Mouse (Mus musculus): ENCODE data around the gene Rims4.

Rims4 gene

DNA sequence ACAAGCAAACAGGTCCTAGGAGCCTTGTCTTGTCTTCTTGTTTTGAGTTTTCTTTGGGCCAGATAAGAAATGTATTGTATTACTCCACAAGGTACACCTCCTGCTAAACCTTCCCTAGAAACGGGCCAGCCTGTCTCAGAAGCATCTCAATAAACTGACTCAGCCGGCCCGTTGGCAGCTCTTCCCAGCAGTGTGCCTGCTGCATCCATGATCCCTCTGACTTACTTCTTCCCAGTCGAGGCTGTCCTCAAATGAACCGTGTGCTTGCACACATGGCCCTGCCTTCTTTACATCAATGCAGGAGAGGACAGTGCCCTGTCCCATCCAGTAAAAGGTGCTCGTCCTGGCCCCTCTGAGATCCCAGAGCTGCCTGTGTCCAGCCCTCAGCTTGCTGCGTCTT lies 8.9 kb downstream of the Rims4 start:
- DNase-seq: peak in 1 of 2 experiments; percentile 38

DNA sequence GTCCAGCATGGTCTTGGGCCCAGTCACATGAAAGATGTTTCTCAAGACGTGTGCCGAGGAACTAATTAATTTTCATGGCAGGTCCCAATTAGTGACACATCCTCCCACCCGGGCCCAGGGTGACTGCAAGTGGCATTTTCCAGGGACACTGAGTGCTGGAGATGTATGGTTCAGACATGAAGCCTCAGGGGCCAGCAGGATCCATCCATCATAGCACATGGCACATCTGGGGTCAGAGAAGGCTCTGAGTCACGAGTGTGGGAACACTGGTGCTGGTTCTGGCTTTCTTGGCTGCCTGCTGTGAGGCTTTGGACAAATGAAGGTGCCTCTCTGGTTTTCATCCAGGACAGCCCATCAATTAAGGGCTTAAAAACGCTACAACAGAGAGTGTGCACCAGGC lies 11.4 kb downstream of the Rims4 start:
- DNase-seq: no peak

DNA sequence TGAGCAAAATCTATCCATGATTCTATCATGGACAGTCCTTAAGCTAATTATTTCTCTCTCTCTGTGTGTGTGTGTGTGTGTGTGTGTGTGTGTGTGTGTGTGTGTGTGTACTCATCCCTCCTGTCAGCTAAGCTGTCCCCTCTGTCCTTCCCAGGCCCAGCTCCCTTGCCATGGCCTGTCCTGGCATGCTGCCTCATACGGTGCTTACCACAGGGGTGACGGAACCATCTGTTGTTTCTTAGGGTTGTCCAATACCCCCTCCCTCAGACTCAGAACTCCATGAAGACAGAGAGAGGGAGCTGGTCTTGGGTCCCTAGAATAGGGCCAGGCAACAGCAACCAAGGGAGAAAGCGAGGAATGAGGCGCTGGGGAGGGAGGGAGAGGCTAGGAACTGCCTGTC lies 14.2 kb downstream of the Rims4 start:
- peak; percentile 82 to 87 for DNase-seq

DNA sequence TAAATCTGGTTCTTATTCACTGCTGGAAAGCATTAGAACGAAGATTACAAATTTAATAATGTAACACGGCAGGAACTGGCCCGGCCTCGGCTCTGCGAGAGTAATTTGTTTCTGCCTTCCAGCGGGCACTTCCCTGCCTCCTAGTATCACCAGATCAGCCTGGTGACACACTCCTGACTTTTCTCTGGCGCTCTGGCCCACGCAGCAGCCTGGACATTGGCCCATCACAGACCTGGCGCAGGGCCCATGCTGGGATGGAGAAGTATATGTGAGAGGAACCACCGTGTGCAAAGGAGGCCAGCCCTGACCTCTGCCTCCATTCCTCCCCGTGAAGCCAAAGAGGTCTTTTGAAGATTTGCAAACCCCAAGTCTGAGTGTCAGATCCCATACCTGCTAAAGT lies 15.0 kb downstream of the Rims4 start:
- DNase-seq: peak; percentile 82 to 89

DNA sequence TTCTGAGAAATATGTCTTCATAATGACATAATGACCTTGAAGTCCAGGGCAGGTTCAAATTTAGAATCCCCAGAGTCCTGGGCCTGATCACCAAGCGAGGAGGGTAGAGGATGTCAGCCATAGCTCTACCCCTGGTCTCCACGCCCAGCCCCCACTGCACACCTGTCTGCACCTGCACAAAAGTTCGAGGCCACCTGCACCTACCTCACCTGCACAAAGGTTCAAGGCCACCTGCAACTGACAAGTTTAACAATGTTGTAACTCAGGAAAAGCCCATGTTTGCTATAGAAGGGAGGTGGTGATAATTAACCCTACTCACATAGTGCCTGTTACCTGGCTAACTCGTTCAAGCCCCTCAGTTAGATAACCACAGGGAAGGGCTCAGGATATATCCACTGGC lies 16.0 kb downstream of the Rims4 start:
- DNase-seq: no peak

DNA sequence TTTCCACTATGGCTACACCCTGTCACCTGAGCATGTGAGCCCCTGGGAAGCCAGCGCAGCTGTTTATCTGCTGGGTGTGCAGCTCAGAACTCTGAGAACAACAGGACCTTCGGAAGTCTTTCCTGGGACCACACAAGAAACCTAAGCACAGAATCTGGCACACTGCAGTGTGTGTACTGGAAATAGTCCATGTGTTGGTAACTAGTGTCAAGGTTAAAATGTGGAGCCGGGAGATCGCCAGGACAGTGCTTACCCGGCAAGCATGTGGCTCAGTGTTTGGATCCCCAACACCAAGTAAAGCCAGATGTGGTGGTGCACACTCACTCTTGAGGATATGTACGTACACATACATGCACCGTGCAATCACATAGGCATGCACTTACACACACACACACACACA lies 17.4 kb downstream of the Rims4 start:
- no peak for DNase-seq

DNA sequence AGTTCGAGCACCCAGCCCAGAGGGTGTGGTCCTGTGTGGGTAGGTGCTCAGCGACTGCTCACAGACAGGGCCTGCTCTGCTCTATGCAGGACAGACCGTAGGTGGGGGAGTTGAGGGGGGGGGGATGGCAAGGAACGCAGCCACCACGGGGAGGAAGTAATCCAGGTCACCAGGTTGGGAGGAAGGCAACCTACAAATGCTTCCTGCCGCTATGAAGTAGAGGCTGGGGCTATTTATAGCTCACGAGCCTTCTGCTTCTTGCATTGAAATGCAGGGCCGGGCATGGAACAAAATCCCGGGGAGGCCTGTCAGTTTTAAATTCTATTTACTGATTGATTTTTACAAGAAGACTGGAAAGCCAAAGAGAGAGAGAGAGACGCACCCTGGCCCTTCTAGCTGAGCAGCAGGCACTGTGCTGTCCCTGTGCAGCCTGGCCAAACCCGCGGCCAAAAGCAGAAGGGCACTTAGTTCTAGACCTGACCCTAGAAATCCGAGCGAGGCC lies 18.5 kb downstream of the Rims4 start:
- peak; percentile 70 to 72 for DNase-seq

DNA sequence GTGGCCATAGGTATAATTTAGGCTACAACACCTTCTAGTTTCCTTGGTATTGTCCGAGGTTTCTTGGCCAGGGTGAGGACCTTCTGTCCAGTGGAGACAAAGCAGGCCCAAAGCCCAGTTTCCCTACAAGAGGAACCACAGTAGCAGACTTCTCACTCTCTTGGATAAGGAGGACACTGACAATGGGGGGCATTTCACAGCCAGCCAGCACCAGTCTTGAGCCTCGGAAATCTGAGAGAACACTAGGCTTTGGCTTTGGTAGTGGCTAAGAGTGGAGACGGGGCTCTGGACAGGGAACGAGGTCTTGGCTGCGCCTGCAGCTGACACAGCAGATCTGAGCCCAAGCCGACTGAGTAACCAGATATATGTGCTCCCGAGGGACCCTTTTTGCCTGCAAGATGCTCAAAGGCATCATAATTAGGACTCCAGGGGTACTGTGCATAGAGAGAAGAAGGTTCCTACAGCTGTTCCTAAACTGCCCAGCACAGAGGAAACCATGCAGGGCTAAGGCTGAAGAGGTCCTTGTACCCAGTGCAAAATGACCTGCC lies 20.4 kb downstream of the Rims4 start:
- DNase-seq: peak; percentile 62 to 67

DNA sequence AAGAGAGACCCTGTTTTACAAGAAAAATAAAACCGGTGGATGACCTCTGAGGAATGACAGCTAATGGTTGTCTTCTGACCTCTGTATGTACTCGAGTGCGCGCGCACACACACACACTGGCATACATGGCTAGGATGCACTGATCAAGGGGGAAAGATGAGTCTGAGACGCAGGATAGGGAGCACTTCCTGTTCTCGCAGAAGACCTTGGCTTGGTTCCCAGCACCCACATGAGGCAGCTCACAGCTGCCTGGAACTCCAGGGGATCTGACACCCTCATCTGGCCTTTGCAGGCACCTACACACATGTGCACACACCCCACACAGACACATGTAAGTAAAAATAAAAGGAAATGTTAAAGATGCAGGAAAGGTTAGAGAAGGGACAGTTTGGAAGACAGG lies 21.5 kb downstream of the Rims4 start:
- DNase-seq: no peak

DNA sequence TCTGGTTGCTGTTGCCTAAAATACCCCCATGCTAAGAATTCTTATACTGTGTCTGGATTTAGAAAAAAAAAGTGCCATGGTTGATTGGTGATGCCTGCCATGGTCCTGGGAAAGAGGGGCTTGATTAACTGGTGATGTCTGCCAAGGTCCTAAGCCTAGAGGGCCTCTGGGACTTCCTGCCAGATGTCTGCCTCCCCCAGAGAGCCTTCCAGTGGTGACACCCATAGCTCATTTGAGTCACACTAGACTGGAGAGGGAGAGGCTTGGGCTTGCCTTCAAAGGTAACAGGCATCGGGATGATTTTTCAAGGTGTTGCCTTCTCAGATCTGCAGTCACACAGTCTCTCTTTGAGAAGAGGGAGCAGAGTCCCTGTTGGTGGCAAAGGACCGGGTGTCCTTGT lies 23.3 kb downstream of the Rims4 start:
- DNase-seq: no peak

DNA sequence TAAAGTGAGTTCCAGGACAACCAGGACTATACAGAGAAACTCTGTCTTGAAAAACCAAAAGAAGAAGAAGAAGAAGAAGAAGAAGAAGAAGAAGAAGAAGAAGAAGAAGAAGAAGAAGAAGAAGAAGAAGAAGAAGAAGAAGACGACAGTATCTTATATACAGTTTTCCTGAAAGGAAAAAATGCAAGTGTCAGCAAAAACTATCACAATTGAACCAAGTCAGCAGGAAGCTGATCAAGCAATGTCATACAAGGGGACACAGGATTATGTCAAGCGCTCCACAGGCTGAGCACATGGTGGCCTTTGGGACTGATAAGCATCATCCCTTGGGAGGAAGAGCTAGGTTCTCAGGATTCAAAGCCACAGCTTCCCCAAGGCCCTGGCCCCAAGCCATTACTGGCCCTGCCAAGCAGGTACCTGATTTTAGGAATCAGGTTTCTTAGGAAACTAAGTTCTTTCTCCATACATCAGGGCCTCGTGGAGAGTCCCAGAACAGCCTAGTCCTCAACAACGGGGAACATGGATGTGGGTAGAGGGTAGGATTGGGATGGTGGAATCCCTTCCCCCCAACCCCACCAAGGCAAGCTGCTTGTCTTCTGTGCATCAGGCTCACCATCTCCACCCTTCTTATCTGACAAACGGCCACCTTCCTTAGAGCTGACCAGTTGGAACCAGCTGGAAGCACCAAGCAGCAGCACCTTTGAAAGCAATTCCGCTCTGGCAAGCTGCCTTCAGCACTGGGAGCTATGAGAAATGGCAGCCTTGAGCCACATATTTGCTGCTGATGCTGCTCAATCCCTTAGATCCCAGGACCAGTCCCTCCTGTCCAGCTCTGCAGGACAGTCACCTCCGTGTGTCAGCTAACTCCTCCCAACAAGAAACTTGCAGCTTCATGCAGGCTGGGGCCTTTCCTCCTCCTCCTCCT lies 24.8 kb downstream of the Rims4 start:
- peak; percentile 57 to 64 for DNase-seq

DNA sequence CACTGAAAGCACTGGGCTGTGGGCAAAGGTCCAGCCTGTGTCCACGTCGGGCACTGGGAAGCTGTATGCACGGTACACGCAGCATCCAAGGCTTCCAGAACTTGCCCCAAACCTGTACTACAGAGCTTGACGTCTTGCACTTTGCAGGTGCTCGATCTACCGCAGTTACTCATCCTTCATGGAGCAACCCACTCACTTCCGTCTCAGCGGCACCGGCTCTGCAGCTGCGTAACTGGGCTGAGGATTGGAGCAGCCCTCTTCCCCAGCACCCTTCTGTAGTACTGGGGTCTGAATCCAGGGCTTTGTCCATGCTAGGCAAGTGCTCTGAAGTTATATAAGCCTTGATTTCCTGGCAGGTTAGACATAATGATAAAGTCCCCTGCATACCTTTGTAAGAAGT lies 27.2 kb downstream of the Rims4 start:
- no peak for DNase-seq

DNA sequence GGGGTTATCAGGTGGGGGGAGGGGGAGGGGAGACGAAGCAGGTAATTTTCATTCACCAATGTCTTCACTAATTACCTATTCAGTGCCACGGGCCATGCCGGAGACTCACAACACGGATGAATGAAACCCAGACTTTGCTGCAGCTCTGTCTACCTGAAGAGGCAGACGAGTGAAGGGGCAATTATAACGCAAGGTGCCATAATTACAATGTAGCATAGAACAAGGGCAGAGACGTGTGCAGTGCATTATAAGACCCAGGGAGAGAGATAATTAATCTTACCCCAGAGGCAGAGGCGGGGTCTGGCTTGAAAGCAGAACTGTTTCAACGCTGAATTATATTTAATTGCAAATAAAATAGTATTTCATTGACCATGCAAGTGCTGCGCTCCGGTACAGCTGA lies 27.9 kb downstream of the Rims4 start:
- no peak for DNase-seq

DNA sequence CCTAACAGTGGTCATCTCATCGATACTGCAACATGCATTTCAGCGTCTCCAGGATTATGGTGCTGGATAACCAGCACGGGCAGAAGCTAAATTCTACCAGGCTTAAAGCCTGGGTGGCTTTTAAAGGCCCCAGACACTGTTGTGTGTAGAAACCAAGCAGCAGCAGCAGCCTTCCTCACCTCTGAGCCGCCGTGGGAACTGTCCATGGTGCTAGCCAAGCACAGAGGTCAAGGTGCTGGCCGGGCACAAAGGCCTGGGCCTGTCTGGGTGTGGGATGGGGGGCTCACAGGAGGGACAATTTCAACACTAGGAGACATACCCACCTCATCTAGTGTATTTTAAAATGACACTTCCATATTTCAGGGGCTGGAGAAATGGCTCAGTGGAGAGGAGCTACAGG lies 29.1 kb downstream of the Rims4 start:
- DNase-seq: no peak

DNA sequence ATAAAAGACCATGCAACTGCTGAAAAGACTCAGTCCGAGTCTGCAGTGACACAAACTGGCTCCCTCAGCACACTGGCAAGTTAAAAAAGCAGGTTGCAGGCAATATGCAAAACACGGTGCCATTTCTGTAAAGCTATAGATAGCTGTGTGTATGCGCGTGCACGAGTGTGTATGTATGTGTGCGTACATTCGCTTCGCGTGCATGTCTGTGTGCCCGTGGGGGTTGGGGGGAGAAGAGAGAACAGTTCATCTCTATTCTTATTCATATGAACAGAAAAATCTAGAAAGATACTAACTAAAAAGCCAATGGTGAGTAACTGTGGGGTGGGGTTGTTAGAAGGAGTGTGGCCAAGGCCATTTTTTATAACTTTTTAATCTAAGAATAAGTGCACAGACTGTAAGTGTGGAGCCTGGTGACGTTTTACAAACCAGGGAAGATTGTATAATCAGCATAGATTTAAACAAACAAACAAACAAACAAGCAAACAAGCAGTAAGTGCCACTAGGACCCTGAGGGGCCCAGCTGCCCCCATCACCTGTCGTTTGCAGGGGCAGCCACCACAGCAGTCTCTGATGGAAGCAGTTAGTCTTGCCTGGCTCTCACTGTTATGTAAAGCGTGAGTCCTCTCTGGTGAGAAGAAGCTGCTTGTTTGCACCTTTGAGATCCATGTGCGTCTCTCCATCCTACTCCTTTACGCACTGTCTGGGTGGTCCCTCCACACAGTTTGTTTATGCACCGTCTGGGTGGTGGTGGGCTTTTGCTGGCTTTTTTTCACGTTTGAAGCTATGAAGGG lies 35.4 kb downstream of the Rims4 start:
- no peak for DNase-seq

DNA sequence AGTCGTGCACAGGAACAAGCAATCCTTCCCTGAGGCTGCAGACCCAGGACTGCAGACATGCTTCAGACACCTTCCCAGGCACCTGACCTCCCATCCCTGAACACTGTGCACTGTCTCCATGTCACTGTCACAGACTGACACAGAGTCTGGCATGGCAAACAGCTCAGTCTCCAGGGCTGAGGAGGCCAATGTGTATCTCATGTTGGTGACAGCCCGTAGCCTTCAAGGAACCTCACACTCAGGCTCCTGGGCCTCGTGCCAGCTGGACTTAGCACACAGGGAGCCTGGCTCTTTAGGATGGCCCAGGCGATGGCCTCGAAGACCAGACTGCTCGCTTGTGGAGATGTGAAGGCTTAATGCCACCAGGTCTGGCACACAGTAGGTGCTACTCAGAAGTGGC lies 37.6 kb downstream of the Rims4 start:
- DNase-seq: peak; percentile 84 to 92

DNA sequence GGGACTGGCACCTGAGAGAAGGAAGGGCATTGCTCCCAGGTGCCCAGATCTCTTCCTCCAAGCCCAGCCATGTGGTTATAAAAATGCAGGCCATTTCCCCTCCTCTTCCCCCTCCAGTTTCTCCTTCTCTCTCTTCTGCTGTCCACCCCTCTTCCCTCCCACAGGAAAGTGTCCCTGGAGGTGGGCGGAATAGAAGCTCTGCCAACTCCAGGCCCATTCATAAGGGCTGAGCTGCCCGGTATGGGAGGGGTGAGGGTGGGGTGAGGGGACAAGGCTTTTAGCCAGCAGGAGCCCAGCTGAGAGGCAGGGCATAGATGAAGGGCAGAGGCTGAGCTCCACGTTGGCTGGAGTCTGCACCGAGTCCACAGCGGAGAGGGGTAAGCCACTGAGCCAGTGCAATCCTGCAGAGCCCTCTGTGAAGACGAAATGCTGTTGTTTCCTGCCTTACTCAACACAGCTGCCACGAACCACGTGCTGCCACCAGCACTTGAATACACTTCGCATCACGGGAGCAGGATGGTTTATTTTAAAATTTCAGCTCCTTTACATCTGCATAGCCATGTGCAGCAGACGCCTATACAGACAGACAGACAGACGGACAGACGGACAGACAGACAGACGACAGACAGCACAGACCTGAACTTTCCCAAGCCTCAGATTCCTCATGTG lies 41.5 kb downstream of the Rims4 start:
- DNase-seq: no peak

DNA sequence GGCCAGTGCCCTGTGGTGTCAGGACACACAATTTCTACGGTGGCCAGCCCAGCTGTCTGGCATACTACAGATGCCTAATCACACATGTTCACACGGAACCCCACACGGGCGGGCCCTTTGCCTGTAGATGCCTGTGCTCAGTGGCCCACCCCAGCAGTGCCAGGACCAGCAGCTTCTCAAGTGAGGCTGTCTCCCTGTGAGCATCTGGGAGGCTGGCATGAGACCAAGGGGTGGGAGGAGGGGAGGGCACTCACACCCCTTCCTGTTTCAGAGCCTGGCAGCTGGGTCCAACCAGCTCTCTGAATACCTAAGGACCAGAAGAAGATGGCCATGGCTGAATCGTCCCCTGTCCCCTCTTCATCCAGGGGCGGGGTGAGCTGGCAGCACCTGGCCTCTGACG lies 43.0 kb downstream of the Rims4 start:
- DNase-seq: peak in 1 of 2 experiments; percentile 59

DNA sequence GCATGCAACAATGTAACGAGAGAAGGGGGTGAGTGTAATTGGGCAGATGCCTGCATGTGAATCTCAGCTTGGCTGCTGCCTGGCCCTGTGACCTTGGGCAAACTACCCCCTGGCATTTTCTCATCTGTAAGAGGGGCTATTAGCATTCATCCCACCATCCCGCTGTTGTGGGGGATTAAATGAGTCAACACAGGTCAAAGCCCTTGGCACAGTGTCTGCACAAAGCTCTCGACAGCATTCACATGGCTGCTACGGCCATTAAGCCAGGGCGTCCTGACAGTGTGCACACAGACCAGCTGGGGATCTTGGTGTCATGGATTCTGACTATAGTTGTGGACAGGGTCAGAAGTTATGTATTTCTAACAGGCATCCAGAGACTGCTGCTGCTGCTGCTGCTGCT lies 43.6 kb downstream of the Rims4 start:
- DNase-seq: no peak

DNA sequence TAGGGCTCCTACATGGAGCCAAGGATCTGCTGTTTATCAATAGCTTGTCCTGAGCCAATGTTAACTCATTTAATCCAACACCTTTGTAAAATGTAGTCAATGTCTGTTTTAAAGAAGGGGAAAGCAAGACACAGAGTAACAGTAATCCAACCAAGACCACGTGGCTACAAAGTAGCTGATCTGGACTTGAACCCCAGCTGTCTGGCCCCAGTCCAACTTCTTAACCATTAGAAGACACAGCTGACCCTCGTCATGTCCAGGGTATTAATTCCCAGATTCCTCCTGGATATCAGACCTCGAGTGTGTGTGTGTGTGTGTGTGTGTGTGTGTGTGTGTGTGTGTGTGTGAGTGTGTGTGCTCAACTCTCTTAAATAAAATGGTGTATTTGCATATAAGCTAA lies 46.6 kb downstream of the Rims4 start:
- DNase-seq: no peak

DNA sequence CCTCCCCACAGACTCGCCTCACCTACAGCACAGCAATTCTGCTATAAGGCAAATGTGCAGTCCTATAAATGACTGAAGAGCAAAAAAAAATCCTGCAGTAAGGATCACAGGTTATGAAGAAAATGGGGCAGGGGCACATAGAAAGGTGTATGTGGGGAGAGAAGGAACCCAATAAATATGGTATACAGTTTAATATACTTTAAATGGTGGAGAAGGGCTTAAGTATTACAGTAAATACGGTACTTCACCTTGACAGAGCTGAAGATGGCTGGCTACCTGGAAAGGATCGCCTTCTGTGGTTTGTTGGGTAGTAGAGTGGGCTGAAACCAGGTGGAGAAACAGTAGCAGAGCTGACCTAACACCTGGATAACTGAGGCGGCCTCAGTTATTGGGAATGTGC lies 47.2 kb downstream of the Rims4 start:
- no peak for DNase-seq

DNA sequence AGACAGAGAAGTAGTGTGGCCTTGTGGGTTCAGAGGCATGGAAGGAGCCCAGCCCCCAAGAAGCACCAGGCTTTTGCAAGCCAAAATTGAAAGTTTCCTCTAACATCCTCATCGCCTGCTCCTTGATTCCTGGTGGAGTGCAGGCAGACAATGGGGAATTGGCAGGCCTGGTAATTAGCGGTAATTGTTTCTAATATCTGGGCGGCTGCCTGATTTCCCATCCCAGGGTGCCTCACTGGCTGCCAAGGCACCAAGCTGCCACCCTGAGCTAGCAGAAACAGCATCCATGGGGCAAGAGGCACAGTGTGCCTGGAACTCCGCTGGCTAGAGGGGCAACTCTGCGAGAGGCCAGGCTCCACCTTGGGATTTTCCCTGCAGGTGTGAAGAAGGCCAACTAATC lies 48.7 kb downstream of the Rims4 start:
- peak; percentile 53 to 54 for DNase-seq

DNA sequence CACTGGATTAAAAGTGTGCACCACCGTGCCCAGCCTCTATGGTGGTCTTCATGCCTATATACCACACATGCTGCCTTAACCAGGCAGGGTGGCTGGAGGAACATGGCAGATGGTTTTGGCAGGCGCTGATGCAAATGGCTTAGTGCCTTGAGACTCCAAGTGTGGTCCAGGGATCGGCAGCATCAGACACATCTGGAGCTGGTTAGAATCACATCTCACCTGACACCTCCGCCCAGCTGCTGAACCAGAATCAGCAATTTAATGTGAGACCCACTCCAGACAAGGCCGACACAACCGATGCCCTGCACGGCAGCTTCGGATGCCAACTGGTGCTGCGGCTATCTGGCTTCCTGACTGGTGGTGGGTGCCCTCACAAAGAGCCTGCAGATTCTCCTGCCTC lies 52.4 kb downstream of the Rims4 start:
- no peak for DNase-seq

Measured in cerebellum, postnatal 25 days (tissue).